Mouse (Mus musculus) adrenal gland, postnatal 25 days (tissue): ENCODE results near the gene Sox14. TPM values are rescaled to one million over a fixed set of nuclear protein-coding genes. Genes with fewer than 3 reads are reported as not detected.

Source experiments
- DNase-seq: peaks from one replicate; pipeline ENCODE4 v3.0.0; 2021; ENCODE audit warnings: mixed read lengths
- long read RNA-seq: library from polyadenylated mRNA; stranded (forward); transcript quantifications from one replicate; pipeline ENCODE4 v2.0.0, GENCODE M21; 2021
- total RNA-seq: library from RNA; stranded (reverse); gene quantifications from 2 replicates; pipeline ENCODE4 v1.2.3, GENCODE M21; 2021

Sox14 gene
- not detected in 2 replicates for total RNA-seq
- long read RNA-seq, result 0 reads

- no peak for DNase-seq
Measured at GRCm38 (mm10) chr9:99875618-99876372, at the start of gene Sox14. Gene Sox14, minus strand, starts transcription at chr9:99876170.

- no peak for DNase-seq
Measured at GRCm38 (mm10) chr9:99879311-99879710, 3.3 kb upstream of the Sox14 start.

GRCm38 (mm10) chr9:99878588-99878987 lies 2.6 kb upstream of the Sox14 start:
- DNase-seq, result no peak

- DNase-seq, result no peak
Measured at GRCm38 (mm10) chr9:99877056-99877546, 1.1 kb upstream of the Sox14 start.

GRCm38 (mm10) chr9:99876373-99877055 lies 544 bp upstream of the Sox14 start:
- no peak for DNase-seq

GRCm38 (mm10) chr9:99874735-99875617 lies 994 bp downstream of the Sox14 start:
- DNase-seq, result no peak

- no peak for DNase-seq
Measured at GRCm38 (mm10) chr9:99873721-99874120, 2.2 kb downstream of the Sox14 start.

GRCm38 (mm10) chr9:99873116-99873620 lies 2.8 kb downstream of the Sox14 start:
- no peak for DNase-seq

- DNase-seq, result no peak
Measured at GRCm38 (mm10) chr9:99872204-99873115, 3.5 kb downstream of the Sox14 start.

GRCm38 (mm10) chr9:99871556-99872203 lies 4.3 kb downstream of the Sox14 start:
- DNase-seq, result no peak

- no peak for DNase-seq
Measured at GRCm38 (mm10) chr9:99870780-99871555, 5.0 kb downstream of the Sox14 start.

- no peak for DNase-seq
Measured at GRCm38 (mm10) chr9:99869936-99870779, 5.8 kb downstream of the Sox14 start.

GRCm38 (mm10) chr9:99869275-99869674 lies 6.7 kb downstream of the Sox14 start:
- DNase-seq, result no peak

GRCm38 (mm10) chr9:99868606-99869005 lies 7.4 kb downstream of the Sox14 start:
- no peak for DNase-seq

- no peak for DNase-seq
Measured at GRCm38 (mm10) chr9:99868054-99868453, 7.9 kb downstream of the Sox14 start.

GRCm38 (mm10) chr9:99862936-99863335 lies 13.0 kb downstream of the Sox14 start:
- DNase-seq, result no peak

- DNase-seq, result no peak
Measured at GRCm38 (mm10) chr9:99854486-99854885, 21.5 kb downstream of the Sox14 start.

- no peak for DNase-seq
Measured at GRCm38 (mm10) chr9:99853356-99853755, 22.6 kb downstream of the Sox14 start.

GRCm38 (mm10) chr9:99850354-99850753 lies 25.6 kb downstream of the Sox14 start:
- no peak for DNase-seq
